Mouse (Mus musculus) cerebellum, adult 11-12 months (tissue): ENCODE measurements at regions not wholly inside any gene's neighbourhood (a gene's known extent, or its start where the extent isn't known, plus 50 kb on each side); places are given as distances from the start of the nearest gene placed in this dataset.
A peak's percentile ranks its signal among the peaks of the same experiment; 100 is the strongest.
"Not testable (repeated sequence)": the region's sequence is repeated elsewhere in the genome, so short reads cannot be mapped to it uniquely, and the experiment has no call there.

ENCODE experiments used
- DNase-seq: peaks from one replicate; pipeline ENCODE4 v3.0.0; 2022

DNA sequence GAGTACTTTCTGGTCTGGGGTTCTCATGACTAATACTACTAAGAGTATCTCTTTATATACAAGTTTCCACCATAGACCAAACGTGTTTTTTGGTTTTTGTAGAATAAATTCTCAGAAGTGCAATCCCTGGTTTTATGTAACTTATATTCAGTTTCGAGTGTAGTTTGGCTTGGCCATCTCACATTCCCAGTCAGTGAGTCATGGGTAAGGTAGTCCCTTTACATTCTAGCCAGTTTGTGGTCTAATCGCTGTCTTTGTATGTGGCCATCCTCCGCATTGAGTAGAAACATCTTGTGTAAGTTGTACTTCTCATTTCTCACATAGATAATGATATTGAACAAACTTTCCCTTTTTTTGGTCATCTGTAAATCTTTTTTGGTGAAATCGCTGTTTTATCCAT is 88.3 kb downstream of the Anxa5 start:
- no peak for DNase-seq

DNA sequence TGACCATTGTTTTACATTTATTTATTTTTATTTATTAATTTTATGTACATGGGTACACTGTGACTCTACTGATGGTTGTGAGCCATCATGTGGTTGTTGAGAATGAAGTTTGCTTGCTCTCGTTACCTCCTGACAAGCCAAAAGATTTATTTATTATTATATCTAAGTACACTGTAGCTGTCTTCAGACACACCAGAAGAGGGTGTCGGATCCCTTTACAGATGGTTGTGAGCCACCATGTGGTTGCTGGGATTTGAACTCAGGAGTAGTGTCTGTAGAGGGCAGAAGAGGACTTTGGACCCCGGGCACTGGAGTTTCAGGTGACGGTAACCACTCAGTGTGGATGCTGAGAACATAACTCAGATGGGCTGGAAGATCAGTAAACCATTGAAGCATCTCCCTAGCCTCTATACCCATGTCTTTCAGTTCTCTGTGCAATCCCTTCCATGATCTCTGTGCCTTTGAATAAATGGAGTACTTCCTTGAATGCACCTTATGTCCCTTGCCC is 92.2 kb downstream of the Anxa5 start:
- DNase-seq = no peak

DNA sequence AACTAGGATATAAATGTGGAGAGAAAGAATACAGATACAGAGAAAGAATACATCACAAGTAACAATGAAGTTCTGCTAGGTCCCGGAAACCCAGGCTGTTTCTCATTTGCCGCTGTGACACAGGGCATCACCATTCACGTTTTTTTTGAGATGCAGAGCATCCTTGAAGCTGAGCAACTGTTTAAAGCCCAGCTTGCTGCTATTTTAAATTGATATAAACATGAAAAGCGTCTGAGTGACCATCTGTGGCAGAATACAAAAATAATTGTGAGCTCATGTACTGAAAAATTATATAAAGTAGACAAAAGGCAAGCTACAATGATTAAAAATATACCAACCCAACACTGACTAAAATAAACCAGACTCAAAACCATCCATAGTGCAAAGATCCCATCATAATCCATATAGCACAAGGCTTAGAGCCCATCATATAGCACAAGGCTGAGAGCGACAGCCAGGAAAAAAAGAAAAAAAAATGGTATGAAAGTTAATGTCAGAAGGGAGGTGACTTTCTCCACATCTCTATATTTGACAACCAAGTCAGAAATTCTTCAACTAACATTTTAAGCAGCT is 94.0 kb downstream of the Anxa5 start:
- no peak for DNase-seq

DNA sequence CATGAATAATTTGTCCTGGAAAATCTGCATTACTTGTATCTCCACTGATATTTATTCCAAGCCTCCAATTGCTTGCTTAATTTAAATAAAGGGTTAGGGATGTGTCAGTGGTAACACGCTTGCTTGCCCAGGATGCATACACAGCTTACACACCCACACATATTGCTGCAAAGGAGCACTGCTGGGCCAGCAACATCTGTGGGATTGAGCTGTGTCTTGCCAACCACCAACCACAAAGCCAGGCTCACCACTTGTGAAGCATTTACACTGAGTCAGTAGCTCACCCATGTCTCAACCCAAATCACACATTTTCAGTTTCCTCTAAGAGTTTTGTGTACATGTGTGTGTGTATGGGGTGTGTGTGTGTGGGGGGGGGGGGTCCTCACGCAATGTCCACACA is 100.0 kb downstream of the Anxa5 start:
- no peak for DNase-seq

DNA sequence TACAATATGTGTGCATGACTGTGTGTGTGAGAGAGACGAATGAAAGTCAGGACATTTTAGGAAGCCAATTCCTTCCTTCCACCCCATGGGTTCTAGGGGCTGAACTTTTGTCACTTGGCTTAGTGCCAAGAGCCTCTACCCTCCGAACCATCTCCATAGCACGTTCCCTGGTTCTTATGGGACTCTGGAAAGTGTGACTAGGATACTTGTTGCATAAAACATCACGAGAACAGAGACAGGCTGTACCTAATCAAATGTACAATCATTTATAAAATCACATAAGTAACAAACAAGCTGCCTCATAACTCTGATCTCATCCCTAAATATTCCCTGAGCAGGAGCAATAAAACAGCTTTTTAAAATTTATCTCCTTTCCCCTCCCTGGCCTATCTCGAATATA is 100.8 kb downstream of the Anxa5 start:
- no peak for DNase-seq

DNA sequence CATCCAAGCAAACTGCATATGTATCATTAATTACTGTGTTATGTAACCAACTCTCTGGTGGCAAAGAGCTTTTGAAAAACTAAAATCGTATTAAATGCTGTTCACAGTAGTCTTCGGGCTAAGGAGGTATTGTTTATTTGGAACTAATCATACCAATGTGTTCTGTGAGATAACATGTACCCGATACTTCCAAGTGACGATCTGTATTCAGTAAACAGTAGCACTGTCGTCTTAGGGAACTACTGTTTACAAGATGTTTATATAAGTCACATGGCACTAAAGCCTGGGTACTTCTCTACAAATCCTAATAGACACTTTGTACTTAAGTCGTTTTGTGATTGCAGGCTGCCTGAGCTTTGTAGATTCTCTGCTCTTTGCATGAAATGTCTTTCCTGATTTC is 114.8 kb downstream of the Anxa5 start:
- no peak for DNase-seq

DNA sequence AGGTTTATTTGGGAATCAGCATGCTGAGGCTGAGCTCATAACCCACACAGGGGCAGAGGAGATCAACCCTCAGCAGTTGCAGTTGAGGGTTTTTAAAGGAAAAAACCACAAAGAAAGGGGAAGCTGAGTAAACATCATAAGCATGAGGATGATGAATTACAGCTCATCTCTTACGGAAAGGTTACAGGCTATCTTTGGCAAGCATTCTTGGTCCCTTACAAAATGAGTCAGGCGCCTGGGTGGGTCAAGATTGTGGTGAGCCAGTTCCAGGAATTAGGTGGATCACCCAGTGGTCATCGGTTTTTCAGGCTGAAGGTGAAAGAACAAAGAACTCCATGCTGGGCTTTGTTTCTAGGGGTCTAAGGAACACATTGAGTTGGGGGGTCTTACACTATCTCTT is 121.5 kb downstream of the Anxa5 start:
- not testable (repeated sequence) for DNase-seq

DNA sequence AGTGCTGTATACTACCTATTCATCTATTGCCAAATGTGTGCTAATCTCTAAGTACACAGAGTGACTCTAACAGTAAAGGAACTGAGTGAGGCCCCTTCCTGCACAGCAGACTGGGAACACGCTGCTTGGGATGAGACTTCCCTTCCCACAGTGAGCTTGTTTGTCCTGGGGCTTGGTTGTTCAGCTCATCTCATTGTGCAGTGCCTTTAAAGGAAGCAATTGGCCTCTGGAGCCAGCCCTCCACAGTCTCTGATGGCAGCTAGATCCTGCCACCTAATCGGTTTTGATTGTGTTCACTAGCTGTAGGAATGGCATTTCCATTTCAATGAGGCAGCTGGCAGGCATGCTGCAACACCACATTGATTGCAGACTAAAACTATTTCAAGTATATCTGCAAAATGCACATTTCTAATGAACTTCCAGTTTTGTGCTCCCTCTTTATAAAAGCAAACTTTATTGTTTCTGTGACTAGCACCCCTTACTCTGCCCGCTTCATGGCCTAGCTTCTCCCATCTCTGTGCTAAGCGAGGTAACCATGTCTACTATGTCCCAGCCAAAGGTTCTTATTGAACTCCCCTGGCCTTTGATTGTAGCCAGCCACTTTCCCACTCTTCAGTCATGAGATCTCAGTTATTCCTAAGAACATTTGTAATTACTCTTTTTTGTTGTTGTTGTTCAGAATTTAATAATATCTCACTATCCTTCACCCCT is 123.5 kb downstream of the Anxa5 start:
- no peak for DNase-seq

DNA sequence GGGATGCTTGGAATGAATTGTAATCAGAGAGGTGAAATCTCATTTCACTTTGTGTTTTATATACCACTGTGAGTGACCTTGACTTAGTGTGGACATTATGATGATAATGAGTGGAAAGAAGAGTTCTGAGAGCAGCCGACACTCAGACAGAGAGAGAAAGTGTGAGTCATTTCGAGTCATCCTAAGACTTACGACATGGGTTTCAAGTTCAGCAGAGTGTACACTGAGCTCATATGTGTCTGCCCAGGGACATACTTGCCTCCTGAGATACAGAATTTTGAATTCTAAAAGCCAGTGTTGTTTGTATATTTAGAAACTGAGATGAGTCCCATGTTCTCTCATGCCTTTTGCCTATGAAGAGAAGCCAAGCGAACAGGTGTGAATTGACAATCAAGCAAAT is 126.6 kb downstream of the Anxa5 start:
- DNase-seq = no peak

DNA sequence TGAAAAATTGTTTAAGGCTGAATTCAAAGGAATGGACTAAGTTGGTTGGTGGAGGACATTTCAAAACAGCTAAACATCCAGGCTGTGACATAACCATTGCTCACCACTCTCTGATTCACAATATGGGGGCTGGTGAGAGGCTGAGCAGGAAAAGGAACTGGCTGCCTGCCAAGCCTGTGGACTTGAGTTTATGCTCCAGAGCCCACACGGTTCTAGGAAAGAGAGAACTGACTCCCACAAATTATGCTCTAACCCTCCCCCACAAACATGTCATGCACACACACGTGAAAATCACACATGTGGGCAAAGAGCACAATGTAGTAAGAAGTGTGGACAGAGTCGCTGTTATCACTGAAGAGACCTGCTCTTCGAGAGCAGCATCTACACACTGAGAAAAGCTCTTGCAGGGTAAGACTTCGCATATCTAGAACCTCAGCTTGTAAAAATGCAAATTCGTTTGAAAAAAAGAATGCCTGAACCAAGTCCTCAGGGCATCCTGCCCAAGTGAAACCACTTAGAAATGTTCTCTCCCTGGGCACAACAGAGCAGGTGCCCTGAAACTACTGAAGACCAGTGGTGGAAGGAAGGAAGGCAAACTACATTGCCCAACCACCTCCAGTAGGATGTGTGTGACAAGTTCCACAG is 118.9 kb upstream of the Qrfpr start:
- no peak for DNase-seq

DNA sequence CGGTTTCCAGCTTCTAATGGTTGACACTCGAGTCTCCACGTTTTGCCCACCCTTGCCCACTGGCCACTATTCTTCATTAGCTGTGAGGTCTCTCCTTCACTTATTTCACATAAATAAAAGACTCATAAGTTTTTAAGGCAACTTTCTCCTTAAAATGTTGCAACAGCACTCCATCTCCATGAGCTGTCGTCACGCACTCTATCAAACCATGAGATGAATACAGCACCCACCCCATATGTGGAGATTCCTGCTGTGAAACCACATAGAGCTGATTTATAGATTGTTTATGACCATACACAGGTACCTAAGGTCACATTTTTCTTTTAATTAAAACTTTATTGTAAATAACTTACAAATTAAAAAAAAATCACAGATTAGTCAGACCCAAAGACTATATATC is 117.5 kb upstream of the Qrfpr start:
- no peak for DNase-seq

DNA sequence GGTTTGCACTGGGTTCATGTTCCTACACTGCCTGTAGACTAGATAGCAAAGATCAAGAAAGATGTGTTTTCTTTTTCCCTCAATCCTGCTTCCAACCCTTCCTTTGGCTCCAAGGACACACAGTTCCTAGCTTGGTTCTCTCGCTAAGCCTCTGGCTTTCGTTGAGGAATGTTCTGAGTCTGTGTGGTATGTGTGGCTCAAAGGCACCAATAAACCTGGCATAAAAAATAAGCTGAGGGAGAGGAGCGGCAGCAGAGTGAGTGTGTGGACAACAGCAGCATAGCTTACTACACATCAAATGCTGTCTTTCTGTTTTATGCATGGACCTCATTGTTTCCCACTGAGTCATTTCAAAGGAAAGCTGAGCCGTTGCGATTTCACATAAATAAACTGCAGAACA is 112.2 kb upstream of the Qrfpr start:
- no peak for DNase-seq

DNA sequence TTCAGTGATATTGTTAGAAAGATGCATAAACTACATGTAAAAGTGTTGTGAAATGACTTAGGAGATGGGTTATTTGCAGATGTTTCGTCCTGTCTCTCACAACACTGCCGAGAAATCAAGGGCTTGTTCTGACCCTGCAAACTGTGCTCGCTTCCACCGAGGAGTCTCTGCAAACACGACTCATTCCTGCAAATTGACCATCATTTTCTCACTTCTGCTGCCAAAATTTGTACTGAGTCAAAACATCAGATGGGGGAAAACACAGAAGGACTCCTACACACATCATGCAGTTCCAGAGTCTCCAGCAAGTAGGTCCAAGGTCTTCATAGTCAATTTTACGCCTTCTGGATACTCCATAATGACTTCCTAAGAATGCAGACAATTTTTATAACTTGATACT is 109.9 kb upstream of the Qrfpr start:
- DNase-seq = no peak

DNA sequence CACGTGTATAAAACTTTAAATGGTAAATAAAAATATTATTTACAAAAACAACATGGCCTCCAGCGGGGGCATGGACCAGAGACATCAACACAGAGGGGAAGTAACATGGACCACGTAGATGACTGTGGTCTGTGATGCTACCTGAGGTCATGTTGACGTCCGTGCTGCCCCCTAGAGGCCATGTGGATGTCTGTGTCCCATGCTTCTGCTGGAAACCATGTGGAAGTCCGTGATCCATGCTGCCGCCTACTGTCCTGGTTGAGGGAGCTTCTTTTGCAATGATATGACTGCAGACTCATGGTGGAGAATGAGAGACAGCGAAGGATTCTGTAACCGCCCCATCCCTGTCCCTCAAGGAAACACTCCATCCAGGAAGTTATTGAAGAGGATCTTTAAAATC is 108.5 kb upstream of the Qrfpr start:
- DNase-seq = peak; percentile 3

DNA sequence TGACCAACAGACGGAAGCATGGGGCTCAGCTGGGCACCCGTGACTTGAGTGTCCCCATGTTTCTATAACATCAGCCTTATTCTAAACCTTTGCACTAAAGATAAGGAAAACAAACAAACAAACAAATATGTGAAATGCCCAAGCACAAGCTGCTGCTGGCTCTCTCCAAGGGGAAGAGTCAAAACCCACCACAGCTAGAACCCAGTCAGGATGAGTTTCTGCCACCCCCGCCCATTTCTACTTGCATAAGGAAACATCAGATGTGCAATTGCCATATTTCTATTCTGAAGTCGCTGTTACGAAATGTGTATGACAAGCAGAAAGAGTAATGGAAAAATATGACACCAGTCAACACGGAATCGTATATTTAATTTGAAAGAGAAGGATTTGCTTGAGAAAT is 107.5 kb upstream of the Qrfpr start:
- DNase-seq = no peak

DNA sequence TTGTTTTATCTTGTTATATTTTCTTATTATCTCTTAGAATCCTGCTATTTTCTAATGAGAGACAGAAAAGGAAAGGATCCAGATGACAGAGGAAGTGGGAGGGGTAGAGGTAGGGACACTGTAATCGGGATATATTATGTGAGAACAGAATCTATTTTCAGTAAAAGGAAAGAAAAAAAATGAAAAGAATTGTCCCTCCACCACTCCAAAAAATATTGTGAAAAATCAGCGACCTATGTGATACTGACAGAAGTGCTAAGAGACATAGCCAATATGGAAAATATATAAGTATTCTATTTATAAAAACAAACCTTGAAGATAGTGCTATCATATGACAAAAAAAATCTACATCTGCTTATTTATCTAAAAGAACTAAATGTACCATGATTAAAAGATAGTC is 106.8 kb upstream of the Qrfpr start:
- DNase-seq = no peak

DNA sequence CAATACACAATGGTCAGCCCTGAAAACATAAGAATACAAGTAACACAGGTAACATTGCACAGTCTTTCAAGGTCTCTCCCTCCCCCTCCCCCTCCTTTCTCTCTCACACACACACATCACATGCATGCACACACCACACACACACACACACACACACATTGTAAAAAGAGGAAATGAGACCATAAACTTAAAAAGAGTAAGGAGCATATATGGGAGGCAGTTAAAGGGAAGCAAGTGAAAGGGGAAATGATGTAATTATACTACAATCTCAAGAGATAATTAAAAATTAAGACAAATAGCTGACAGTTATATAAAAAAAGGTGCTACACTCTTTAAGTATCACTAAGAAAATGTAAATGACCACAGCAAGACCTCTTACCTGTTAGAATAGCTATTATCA is 96.5 kb upstream of the Qrfpr start:
- no peak for DNase-seq

DNA sequence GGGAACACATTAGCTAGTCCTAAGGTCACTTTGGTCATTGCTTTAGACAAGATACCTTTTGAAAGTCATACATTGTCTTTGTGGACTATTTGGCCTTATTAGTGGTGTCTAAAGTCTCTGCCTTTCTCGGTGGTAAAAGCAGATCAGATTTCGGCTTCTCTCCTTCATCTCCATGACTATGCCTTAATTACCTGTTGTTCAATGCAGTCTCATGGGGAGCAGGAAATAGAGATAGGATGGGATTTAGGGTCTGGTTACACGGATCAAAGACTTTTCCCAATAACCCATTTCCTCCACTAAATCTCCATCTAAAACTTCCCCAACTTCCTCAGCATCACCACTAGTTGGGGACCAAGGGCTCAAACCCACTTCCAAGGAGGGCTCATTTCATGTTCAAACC is 89.2 kb upstream of the Qrfpr start:
- DNase-seq = no peak

DNA sequence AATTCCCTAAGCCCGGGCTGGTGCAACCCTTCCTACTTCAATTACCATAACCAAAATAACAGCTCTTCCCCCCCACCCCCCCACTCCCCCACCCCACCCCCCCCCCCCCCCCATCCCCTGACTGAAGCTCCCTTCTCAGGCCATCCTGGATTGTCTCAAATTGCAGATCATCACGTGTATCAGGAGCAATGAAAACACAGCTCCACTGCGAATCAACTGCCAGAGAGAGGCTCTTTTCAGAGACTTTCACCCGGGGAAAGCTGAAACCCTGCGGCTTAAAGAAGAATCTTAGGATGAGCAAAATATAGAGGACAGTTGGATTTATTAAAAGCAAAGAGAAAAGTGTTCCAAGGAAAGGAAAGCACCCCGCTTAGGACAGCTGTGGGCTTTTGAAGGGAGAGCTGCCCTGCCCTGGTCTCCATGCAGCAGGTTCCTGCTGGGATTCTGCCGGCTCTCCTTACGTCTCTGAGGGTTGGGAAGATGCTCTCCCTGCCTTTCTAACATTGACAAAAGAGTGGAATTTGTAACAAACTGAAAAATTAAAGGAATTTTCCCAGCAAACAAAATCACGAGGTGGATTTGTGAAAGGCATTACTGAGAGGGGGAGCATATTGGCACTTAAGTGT is 88.6 kb upstream of the Qrfpr start:
- DNase-seq = no peak

DNA sequence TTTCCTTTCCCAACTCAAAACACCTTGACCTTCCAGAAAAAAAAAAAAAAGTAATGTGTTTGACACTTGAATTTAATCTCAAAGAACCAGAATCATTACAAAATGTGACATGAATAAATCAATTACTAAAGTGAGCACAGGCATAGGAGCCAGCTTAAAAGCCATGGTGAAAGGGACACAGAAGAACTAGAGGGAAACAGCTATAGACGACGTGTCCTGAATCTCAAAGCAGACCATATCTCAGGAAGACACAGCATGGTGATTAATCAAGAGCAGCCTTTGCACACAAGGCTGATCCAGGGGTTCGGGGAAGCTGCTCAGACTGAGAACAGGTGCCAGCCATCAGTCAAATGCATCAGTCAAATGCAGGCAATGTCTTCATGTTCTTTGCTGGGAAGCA is 74.7 kb upstream of the Qrfpr start:
- no peak for DNase-seq

DNA sequence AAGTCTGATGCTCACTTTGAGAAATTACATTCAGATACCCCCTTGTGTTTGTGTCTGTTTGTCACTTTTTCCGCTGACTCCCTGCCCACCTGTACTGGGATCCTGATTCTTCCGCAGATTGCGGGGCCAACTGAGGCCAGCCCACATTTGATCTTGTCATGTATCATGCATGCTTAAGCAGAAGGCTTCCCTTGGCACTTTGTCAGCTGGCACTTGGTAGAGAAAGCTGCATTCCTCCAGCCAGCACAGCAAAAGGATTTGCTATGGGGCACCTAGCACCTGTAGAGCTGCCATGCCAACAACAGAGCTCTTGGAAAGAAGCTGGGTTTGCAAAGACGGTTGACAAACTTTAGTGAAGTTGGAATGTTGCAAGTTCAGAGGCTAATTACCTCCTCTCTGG is 69.9 kb upstream of the Qrfpr start:
- no peak for DNase-seq

DNA sequence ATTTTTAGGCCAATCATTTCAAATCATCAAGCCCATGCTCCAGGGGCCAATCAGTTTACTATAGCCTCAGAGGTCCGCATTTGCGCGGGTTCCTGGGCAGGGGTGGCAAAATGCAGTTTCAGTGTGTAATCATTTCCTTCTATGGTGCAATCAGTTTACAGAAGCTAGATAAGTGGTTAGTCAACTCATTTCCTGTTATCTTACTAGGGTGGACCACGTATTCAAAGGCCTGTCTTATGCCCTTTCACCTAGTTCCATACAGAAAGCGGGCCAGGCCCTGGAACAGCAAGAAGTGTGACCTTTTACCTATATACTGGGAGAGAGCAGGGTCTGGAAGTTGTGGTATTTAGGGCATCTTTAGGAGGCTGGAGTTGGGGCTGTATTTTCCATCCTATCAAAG is 62.0 kb upstream of the Qrfpr start:
- no peak for DNase-seq

DNA sequence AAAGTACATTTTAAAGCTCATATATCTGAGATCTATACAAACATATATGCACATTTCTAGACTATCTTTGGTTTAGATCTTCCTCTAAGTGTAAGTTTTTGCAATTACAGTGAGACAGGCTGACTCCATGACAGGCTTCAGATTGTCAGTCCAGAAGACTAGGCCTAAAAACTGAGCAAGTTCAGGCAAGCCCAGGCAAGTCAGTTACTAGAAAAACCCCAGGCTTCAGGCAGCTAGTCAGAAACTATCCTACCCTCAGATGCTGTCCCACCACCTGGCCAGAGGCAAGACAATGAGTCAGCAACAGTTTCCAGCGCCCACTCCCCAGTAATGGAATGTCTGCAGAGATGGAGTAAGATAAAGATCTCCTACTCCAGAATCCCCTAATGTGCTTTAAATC is 53.4 kb upstream of the Qrfpr start:
- no peak for DNase-seq
